Mouse (Mus musculus): ENCODE measurements at regions not wholly inside any gene's neighbourhood (a gene's known extent, or its start where the extent isn't known, plus 50 kb on each side); places are given as distances from the start of the nearest gene placed in this dataset.

DNA sequence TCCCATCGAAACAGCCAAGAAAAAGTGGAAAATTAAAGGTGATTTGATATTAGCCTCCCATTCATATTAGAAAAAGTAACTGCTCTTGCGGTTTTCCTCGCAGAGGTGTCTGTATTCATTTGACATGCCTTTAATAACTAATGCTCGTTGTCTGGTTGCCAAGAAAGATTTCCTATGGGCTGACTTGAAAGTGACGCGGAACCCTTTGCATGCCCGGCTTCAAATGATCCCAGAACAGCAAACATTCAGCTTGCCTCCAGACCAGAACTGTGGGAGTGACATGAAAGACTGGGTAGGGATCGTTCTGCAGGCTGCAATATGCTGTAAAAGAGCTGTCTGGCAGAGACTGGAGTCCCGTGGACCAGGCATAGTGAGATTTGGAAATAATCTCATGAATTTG lies 81.9 kb upstream of the Pkdcc start:
- DNase-seq (ENCODE audit: low spot score) = no peak

DNA sequence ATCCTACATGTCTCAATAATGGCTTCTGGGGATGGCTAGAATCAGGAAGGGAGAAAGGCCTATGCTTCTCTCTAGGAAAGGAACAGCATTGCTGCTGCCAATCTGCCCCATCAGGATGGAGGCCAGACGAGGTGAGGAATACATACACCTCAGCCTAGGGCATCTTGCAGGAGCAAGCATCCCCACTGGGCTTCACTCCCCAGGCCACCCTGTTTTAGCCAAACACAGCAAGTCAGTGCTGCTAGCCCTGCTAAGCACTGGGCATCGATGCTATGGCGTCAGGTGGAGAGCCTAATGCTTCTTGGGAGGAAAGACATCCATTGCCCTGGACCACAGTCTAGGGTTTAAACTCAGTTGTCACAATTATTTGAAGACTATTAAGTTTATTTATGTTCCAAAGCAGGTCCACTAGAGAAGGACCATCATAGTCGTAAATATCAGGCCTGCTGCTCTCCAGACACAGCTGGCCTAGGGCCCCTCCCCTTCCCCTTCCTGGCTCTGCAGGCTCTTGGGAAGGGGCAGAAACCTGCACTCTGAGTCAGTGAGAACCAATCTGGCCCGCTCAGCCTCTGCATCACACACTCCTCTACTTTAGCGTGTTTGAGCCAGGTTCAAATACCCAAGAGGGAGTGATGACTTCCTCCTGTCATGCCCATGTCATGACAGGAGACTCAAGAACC lies 79.5 kb upstream of the Pkdcc start:
- DNase-seq (ENCODE audit: low spot score) = no peak

DNA sequence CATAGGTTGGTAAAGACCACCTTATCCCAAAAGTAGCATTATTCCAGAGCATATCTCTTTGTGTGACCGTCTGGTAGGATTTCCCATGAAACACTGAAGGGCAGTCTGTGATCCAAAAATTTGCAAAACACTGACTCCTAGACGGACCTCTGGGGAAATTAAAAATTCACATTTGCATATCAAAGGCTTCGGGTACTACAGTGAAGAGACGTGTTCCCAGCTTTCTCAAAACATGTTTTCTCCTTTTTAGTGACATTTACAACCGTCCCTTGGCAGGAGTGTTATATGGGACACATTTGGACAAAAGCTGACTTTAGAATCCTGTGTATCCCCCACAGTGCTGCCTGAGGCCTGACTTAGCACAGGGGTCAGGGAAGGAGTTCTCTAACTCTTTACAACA lies 78.8 kb upstream of the Pkdcc start:
- DNase-seq (ENCODE audit: low spot score) = no peak

DNA sequence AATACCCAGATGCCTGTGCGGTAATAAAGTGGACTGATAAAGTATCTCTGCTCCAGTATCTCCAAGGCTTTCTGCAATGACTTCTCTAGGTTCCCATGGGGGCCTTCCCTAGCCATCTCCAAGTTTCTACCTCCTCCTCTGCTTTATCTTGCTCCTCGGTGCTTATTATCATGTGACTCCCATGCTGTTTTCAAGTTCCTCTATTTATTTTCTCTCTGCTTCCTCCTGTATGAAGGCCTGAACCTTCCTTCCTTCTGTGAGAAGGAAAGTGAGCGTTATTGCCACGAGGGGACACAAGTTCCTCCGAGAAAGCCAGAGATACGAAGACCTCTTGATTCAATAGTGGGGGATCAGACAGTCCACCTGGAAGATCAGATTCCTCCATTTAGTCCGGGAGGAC lies 77.4 kb upstream of the Pkdcc start:
- no peak for DNase-seq (ENCODE audit: low spot score)

DNA sequence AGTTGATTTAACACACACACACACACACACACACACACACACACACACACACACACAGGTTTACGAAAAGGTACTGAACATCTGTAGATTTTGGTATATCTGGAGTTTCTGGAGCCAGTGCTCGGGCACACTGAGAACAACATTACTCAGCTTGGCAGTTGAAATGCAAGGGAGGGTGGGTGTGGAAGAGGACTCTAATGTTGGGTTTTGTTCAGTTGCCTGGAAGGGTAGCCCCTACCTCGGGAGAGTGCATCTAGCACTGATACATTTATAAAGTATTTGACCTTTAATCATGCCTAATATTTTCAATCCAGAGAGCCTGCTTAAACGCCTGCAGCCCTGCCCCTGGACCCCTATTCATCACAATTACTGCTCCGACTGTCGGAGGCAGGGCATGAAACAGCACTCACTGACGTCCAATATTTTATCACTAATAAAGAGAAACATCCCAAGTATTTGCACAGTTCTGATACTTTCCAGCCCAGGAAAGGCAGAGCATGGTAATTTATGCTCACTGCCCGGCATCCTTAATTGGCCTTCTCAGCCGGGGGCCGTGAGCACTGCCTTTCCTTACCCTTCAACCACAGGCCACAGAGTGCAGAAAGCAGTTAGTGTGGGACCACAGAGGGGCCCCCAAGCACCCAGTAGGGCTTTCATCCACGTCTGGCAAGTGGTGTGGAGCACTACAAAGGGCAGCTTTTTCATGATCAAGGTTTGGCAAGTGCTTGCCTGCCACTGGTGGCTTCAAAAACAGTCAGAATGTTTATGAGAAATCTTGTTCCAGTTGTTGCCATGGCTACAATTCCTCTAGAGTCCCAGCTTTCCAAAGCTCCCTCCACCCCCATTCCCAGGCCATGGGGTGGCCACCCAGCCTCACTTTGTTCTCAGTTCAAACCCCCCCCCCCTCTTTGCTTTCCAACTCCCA lies 76.3 kb upstream of the Pkdcc start:
- no peak for DNase-seq (ENCODE audit: low spot score)

DNA sequence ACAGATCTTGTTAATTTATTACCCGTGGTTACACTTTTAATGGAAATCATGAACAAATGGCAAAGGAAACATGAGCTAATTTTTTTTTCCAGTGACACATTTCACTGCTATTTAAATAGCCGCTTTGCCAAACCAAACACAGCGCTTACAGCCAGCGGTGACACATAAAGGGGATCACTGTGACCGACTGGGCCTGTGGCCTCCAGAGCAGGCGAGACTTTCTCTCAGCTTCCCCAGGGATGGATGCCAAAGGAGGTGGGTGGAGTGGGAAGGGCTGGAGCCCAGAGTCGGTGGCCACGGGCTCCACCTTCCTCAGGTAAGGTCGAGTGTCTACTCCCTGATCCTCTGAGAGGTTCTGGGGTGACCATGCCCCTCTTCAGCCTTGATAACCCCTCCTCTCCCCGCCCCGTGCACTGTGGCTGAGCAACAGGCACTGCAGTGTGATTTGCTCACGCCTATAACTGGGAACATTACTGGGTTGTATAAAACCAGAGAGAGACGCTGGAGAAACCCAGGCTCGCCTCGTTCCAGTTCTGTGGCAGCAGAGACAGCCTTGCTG lies 66.6 kb upstream of the Pkdcc start:
- peak; percentile 66 for DNase-seq (ENCODE audit: low spot score)

DNA sequence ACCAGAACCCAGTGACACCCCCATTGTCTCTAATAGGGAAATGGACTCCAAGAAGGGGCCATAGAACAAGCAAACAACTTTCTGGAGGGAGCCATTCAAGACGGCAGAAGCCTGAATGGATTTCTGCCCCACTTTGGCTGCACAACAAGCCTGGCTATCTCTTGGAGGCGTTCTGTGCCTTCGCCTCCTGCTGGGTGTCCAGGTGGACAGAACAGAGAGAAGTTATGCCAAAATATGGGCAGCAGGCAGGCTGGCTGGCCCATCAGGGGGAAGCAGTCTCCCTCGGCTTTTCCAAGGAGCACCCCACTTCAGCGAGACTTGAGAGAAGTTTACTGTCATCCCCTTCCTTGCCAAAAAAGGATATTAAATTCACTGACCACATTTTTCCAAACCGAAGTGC lies 65.8 kb upstream of the Pkdcc start:
- no peak for DNase-seq (ENCODE audit: low spot score)

DNA sequence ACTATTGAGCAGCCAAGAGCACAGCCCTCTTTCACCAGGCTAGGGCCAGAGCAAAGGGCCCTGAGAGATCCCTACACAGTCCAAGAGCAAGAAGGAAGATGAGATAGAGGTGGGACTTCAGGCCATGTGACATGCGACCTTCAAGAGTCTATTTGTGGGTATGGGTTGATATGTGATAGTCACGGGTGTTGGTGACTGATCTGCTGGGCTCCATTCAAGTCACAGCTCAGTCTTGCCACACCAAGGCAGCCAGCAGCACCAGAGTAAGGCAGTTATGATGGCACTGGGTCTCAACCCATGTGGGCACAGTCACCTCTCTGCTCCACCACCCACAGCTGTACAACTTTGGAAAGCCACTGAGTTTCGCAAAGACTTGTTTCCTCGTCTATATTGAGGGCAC lies 60.0 kb upstream of the Pkdcc start:
- peak; percentile 71 for DNase-seq (ENCODE audit: low spot score)

DNA sequence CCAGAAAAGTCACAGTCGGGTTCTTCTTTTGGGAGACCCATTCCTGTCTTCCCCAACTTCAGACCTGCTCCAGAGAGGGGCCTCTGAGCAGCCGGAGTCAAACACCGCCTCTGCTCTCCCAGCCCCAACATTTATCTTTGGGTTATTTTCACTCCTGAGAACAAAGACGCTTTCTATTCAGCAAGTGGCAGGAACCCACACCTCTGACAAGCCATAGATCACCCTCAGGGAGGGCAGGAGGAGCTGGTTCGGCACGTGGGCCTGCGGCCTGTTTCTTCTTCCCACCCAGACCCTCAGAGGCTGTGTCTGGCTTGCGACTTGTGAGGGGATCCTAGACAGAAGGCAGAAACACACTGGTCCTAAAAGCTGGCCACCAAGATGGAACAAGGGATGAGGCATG lies 58.4 kb upstream of the Pkdcc start:
- DNase-seq (ENCODE audit: low spot score) = no peak

DNA sequence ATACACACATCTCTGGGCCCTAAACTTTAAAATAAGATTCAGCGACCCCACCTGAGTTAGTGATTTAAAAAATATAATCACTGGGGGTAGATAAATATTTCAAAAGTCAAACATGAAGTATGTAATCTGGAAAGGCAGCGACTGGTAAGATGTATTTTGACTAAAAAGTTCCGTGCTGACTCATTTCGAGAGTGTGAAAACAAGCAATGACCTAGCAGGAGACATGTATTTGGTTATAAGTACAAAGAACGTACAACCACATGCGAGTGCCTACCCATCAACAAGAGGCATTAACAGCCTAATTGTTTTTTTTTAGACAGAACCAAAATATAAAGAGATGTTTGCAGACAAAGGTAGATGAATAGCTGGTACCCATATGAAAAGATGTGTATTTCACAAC lies 57.0 kb upstream of the Pkdcc start:
- no peak for DNase-seq (ENCODE audit: low spot score)

DNA sequence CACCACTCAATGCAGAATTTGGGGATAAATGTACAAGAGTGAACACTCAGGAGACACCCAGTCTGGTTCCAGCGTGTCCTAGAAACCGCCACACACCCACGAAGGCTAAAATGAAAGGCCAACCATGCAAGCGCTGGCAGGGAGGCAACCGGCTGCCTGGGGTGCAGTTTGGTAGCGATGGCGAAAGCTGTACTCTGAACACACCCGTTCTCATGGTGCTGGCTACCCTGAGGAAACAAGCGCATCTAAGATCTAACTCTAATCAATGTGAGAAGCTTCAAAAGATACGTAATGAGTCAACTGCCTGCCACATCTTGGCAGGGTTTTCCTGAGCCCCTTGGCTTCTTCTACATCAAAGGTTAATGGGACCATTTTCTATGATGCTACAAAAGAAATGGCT lies 56.4 kb upstream of the Pkdcc start:
- DNase-seq (ENCODE audit: low spot score) = no peak

DNA sequence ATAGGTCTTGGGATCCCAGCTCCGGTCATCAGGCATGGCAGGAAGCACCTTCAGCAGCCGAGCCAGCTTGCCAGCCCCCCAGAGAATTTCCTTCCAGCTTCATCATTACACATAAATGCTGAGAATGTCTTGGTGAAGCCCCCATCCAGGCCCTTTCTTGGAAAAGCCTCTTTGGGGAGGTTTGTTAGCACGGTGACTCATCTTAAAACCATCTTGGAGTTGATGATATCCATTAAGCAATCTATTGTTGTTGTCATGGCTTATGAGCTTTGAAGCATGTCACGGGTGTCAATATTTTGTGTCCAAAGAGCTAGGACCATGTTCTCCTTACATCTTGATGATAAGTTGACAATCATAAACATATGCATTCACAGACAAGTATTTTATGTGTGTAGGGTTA lies 55.5 kb upstream of the Pkdcc start:
- no peak for DNase-seq (ENCODE audit: low spot score)

DNA sequence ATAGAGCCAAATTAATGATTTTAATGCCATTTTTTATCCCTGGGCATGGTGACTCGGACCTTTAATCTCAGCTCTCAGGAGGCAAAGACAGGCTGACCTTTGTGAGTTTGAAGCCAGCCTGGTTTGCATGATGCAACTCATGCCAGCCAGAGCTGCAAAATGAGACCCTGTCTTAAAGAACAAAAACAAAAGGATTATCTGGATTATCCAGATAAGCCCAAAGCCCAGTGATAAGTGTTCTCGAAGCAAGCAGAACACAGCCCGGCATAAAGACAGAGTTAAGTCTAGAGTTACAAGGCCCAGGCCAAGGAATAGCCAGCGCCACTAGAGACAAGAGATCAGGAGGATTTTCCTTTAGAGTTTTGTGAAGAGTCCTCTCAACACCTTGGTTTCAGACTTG lies 54.8 kb upstream of the Pkdcc start:
- no peak for DNase-seq (ENCODE audit: low spot score)

DNA sequence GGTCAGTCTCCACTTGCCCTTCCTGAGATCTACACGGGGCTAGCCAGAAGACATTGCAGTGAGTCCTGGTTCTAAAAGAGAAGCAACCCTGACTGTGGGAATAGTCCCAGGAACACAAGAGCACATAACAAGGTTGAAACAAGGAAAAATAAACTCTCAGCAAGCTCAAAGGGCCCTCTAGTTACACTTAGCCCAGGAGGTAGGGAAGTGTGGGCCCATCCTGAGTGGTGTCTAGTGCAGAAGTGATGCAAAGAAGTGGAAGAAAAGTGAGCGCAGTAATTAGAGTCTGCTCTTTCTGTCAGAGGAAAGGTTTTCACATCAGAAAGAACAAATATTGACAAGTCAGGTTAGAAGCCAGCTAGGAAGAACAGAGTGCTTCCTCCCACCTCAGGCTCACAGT lies 53.4 kb upstream of the Pkdcc start:
- no peak for DNase-seq (ENCODE audit: low spot score)

DNA sequence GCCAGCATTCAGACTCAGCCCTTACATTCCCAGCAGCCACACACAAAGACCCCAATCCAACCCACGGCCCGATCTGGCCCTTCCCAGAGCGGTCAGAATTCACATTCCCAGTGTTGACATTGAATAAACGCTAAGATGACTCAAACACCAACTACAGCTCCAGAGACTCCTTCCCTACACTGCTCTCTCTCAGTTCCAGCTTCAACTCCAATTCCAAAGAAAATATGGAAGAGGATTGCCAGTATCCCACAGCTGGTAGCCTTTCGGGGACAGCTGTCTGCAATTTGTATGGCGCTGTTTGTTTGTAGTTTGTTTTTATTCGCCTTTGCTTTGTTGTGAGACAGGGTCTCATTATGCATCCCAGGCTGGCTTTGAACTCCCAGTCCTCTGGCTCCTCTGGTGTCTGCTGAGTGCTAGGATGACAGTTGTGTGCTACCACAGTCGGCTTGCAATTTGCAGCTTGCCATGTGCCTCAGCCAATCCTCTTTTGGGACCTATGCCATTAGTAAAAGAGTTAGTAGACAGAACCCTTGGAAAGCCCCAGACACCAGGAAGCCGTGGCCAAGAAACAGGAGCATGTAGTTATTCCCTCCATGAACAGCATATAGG lies 51.0 kb upstream of the Pkdcc start:
- DNase-seq (ENCODE audit: low spot score) = no peak

DNA sequence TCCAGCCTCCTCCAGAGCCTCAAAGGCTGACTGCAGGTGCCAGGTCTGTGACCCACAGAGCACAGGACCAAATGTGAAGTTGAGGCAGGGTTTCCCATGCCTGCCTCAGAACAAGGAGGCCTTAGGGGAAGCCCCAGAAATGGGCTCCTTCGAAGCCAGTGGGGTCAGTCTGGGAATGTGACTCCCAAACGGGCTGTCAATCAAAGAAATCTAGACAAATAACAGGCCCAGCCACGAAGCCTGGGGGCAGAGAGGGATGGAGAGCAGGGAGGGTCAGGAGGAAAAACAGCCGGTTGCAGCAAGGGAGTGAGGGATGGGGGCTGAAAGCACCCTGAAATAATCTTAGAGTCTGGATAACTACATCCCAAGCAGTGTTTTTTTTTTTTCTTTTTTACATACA lies 50.4 kb upstream of the Pkdcc start:
- no peak for DNase-seq (ENCODE audit: low spot score)

DNA sequence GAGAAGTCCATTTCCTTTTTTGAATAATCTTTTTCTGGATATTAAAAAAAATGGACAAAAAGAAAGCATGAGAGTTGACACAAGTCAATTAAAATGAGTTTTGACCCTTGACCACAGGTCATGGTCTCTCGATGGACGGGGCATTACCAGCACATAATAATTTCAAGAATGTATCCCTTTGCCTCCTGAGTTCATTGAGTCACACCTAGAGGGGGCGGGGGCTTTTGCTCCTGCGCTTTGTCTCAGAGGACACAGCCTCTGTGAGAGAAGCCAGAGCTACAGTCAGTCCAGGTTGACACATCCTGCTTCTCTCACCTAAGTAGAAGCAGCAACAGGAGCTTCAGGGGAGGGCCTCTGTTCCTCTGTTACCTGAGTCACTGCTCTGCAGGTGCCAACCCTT lies 50.0 kb upstream of the Pkdcc start:
- no peak for DNase-seq (ENCODE audit: low spot score)
